Mouse (Mus musculus) right cerebral cortex, postnatal 4 days (tissue): ENCODE data around the gene Dmxl2.

ENCODE experiments used
- DNase-seq: peaks from one replicate; pipeline ENCODE4 v3.0.0-alpha.2; 2022

The Dmxl2 gene

GRCm38 (mm10) chr9:54501453-54502110 lies at the start of gene Dmxl2:
Gene Dmxl2 (minus strand): TSS chr9:54501626.
- DNase-seq: peak; percentile 97

GRCm38 (mm10) chr9:54549433-54549832 lies 48.0 kb upstream of the Dmxl2 start:
- DNase-seq: no peak

- DNase-seq: peak; percentile 57
Observed at GRCm38 (mm10) chr9:54547536-54547935, 46.1 kb upstream of the Dmxl2 start.

GRCm38 (mm10) chr9:54544954-54545315 lies 43.5 kb upstream of the Dmxl2 start:
- no peak for DNase-seq

DNA sequence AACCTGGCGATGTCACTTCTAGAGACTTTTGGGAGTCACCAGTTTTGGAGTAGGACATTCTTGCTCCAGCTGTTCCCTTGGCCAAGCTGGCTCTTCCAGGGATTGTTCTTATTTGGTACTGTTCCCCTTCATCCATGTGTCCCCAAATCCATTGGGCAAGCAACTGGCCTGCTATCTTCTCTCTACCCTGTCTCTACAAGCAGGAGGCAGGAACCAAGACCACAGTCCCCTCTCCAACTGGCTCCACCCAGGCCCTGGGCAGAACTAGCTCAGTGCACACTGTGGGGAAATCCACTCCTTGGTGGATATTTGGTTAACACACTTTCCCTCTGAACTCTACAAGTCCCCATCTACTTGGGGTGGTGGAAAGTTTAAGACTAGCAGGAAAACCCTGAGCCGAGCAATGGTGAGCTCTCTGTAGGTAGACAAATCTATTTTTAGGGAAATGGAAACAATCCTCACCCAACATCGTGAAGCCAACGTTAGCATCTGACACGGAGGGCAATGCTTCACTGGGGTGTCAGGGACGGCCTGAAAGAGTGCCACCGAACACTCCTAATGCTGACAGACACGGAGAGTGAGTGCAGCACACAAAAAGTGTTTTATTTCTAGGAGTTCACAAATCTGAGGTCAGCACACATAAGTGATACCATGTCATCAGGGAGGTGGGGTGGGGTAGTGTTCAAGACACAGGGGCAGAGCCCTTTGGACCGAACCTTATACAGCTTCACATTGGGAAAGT lies 43.0 kb upstream of the Dmxl2 start:
- DNase-seq: no peak

GRCm38 (mm10) chr9:54540801-54541200 lies 39.4 kb upstream of the Dmxl2 start:
- no peak for DNase-seq

DNA sequence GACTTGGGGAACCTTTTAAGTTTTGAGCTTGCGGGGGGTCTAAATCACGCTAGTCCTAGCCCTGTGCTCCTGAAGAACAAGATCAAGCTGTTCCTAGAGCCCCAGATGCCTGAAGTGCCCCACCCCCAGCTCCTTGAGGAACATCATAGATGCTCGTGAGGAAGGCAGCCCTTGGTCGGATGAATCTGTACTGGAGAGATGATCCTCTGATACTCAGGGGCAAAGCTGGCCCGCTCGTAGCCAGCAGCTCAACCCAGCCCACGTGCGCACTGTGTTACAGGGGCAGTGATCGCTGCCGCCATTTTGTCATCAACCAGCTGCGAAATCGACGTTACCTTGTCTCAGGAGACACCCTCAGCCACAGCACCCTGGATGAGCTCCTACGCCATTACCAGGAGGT lies 37.3 kb upstream of the Dmxl2 start, which contains the start of gene Sh2d7:
Sh2d7 (plus strand) TSS at position 301 of the 400 bp plus-strand sequence.
- no peak for DNase-seq

DNA sequence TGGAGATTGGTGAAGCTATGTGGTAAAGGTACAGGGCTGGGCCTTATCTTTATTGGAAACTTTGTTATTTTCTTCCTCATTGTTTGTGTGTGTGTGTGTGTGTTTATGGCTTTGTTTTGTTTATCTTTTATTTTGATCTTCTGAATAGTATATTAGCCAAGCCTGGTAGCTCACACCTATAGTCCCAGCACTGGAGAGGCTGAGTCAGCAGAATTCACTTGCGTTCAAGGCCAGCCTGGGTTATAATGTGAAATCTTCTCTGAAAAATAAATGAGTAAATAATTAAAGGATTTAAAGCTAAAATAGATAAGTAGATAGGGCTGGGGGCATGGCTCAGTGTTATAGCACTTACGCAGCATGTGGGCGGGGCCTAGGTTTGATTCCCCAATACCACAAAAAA lies 36.8 kb upstream of the Dmxl2 start:
- no peak for DNase-seq

DNA sequence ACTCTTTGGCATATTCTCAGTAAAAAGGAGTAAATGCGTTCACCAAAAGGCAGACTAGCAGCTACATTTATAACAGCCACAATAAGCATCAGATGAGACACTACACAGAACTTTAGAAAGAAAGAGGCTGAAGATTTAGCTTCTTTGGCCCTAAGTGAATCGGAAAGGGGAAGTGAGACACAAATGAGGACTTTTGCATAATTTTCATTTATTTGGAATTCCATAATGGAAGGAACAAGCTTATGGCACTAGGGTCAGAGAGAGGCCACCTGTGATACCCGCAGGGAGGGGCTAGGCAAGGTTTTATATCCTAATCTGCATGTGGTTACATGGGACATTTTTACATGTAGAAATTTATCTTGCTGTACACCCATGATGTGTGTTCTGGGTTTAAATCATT lies 36.1 kb upstream of the Dmxl2 start:
- no peak for DNase-seq

GRCm38 (mm10) chr9:54537030-54537429 lies 35.6 kb upstream of the Dmxl2 start:
- DNase-seq: peak; percentile 44

- peak; percentile 69 for DNase-seq
Observed at GRCm38 (mm10) chr9:54536236-54536635, 34.8 kb upstream of the Dmxl2 start.

GRCm38 (mm10) chr9:54533975-54534374 lies 32.5 kb upstream of the Dmxl2 start:
- DNase-seq: peak; percentile 79

DNA sequence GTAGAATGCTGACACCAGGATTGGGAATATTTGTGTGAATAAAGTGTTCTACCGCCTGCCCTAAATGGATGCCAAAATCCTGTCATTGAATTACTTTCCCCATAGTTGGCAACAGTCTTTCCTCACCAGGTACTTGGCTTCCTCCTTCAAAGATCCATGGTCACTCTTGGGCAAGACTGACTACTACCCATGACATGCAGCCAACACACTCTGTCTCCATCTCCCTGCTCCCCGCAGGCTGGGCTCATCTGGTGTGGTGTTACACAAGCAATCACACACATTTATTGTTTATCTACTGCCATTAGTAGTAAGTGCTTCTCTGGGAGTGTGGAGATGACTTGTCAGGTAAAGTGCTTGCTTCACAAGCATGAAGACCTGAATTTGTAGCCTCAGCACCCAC lies 31.5 kb upstream of the Dmxl2 start:
- DNase-seq: no peak

DNA sequence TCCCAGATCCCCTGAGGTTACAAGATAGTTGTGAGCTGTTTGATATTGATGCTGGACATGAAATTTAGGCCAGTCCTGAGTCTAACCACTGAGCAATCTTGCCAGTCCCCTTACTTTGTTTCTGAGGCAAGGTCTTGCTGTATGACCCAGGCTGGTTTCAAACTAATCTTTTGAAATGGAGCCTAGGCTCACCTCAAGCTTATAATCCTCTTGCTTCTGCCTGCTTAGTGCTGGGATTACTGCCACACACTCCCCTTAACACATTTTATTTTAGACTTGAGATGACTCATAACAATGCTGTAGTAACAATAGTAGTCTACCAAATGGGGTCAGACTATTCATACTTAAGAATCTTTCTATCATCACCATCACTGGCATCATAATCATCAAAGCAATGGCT lies 30.0 kb upstream of the Dmxl2 start:
- DNase-seq: no peak

DNA sequence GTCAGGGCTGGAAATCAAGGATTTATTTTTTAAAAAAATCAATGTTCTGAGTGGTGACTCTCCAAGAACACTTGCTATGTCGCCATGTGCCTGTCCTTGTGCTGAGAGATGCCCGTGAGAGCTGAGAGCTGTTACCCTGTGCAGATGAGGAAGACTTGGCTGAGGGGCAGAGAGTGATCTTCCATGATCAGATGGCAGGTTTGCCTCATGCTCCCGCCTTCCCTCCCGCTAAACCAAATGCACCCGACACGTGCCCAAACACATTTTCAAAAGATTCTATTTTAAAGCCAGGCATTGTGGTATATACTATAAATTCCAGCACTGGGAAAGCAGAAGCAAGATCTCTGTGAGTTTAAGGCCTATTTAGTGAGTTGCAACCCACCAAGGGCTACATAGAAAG lies 29.4 kb upstream of the Dmxl2 start:
- no peak for DNase-seq

GRCm38 (mm10) chr9:54529950-54530349 lies 28.5 kb upstream of the Dmxl2 start:
- DNase-seq: no peak

DNA sequence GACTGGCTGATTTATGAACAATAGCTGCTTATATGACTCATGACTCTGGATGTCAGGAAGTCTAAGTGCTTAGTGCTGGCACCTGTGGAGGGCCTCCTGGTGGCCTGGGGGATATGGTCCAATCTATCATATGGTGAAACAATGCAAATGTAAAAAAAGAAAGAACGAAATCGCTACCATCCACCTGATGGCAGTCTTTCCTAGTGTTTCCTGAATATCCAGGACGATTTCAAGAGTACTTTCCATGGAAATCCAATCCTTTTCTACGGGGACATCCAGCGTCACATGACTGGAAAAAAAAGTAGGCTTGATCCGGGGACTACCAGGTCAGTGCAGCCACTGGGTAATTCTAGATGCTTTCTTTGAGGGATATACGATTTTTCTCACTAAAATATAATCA lies 26.3 kb upstream of the Dmxl2 start:
- no peak for DNase-seq

GRCm38 (mm10) chr9:54520286-54520685 lies 18.9 kb upstream of the Dmxl2 start:
- no peak for DNase-seq

DNA sequence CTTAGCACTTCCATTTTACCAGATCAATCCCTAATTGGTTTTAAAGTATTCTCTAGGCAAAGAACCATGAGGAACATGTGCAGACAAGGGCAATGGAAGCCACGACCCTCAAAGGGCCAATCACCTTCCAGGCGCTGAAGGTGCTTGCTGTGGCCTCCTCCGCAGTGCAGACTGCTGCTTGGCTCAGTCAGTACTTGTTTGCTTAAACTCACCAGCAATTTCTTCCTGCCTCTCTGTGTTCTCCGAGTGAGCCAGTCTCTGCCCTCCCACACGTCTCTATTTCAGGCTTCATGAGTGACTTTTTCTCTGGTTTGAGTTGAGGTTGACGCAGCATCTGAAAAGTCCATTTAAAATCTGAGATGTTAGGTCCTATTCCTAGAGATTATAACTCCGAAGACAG lies 17.5 kb upstream of the Dmxl2 start:
- DNase-seq: no peak

- DNase-seq: no peak
Observed at GRCm38 (mm10) chr9:54515991-54516390, 14.6 kb upstream of the Dmxl2 start.

- DNase-seq: no peak
Observed at GRCm38 (mm10) chr9:54502873-54503272, 1.4 kb upstream of the Dmxl2 start.

- DNase-seq: no peak
Observed at GRCm38 (mm10) chr9:54502111-54502495, 677 bp upstream of the Dmxl2 start.

- no peak for DNase-seq
Observed at GRCm38 (mm10) chr9:54500832-54501452, 484 bp downstream of the Dmxl2 start.

- no peak for DNase-seq
Observed at GRCm38 (mm10) chr9:54499791-54500190, 1.6 kb downstream of the Dmxl2 start.
